Mouse (Mus musculus): ENCODE measurements around the gene Rbmxl2. TPM values are rescaled to one million over a fixed set of nuclear protein-coding genes. Genes with fewer than 3 reads are reported as not detected.

Gene Rbmxl2
- not detected in 2 replicates for polyA plus RNA-seq (2015; fragmentation: Nextera tagmentation; extraction: Ambion mirVana)

- peaks cover 16% of the 10 kb centered on the region for H3K9me3 ChIP-seq (ENCODE audit: control insufficient read depth, low read length)
- ATAC-seq, result no peak
- H3K9ac ChIP-seq (replicated peaks; ENCODE audit: low read depth, low read length), result no peak within 1 kb of the TSS
- no peak within 1 kb of the TSS for H3K27ac ChIP-seq (ENCODE audit: low read length)
- peak within 1 kb of the TSS; percentile 9; the same call in 1 of the 2 replicates for H3K4me2 ChIP-seq (ENCODE audit: low read length)
- 45% methylated on average over 68 of the region's 70 CpGs for WGBS
- H3K4me1 ChIP-seq (replicated peaks; ENCODE audit: control insufficient read depth, insufficient read depth, low read length), result no peaks in the 10 kb centered on the region
- peaks cover 28% of the 10 kb centered on the region for H3K27me3 ChIP-seq (replicated peaks; ENCODE audit: control insufficient read depth, insufficient read depth, low read length)
- peak within 1 kb of the TSS; percentile 19 for H3K4me3 ChIP-seq (replicated peaks; ENCODE audit: low read length)
- no peaks in the 10 kb centered on the region for H3K36me3 ChIP-seq (ENCODE audit: control insufficient read depth, insufficient read depth)
Observed at GRCm38 (mm10) chr7:107209204-107209860, at the start of gene Rbmxl2. Gene Rbmxl2 (plus strand): TSS chr7:107209445.

DNA sequence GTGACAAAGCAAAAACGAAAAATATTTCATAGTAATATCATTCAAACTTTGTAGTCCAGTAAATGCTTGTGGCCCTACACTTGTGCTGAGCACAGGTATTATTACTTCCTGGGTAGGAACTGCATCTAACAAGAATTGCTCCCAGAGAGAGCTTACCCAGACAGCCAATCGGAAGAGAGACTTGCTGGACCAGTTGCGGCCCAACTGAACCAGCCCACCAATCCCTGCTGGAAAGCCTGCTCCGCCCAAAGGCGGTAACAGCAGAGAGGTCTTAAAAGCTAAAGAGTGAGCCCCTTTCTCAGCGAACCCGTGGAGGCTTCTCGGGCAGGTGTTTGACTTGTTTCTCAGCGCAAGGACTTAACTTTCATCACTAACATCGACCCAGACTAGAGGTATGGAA is 42.6 kb upstream of the Rbmxl2 start, which contains the start of gene Nlrp14:
Gene Nlrp14 (plus strand): TSS at position 301 of the 400 bp plus-strand sequence.
- Histone ChIP-seq H3K4me1 (replicated peaks; ENCODE audit: control insufficient read depth, insufficient read depth, low read length) (no peaks in the 10 kb centered on the region), H3K9me3 (ENCODE audit: control insufficient read depth, low read length) (no peaks in the 10 kb centered on the region), H3K4me3 (replicated peaks; ENCODE audit: low read length) (no peak within 1 kb of the TSS), H3K27me3 (replicated peaks; ENCODE audit: control insufficient read depth, insufficient read depth, low read length) (no peaks in the 10 kb centered on the region), H3K4me2 (ENCODE audit: low read length) (no peak within 1 kb of the TSS), H3K9ac (replicated peaks; ENCODE audit: low read depth, low read length) (no peak within 1 kb of the TSS), H3K36me3 (ENCODE audit: control insufficient read depth, insufficient read depth) (no peaks in the 10 kb centered on the region), H3K27ac (ENCODE audit: low read length) (no peak within 1 kb of the TSS)
- ATAC-seq, result no peak
- WGBS, result 88% methylated on average over 10 of the region's 10 CpGs

DNA sequence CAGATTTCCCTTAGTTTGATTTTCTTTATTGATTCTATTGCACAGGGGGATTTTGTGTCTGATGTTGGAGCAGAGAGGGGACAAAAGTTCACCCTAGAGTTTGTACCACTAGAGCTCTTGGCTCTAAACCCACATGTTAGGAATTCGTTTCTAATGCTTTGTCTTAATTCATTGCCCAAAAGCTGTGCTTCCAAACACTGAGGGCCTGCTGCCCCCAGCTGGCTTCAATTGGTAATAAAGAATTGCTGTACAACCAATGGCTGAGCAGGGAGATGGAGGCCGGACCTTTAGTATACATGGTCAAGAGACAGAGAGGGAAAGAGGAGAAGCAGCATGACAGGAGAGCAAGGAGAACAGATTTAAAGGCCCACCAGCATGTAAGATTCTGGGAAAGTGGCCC is 28.8 kb upstream of the Rbmxl2 start:
- 41% methylated on average over 2 of the region's 2 CpGs for WGBS
- Histone ChIP-seq H3K27ac (ENCODE audit: low read length) (no peak overlapping the region), H3K9ac (replicated peaks; ENCODE audit: low read depth, low read length) (no peak overlapping the region), H3K4me2 (ENCODE audit: low read length) (no peak overlapping the region), H3K27me3 (replicated peaks; ENCODE audit: control insufficient read depth, insufficient read depth, low read length) (no peaks in the 10 kb centered on the region), H3K9me3 (ENCODE audit: control insufficient read depth, low read length) (no peaks in the 10 kb centered on the region), H3K4me1 (replicated peaks; ENCODE audit: control insufficient read depth, insufficient read depth, low read length) (no peaks in the 10 kb centered on the region), H3K4me3 (replicated peaks; ENCODE audit: low read length) (no peak overlapping the region), H3K36me3 (ENCODE audit: control insufficient read depth, insufficient read depth) (no peaks in the 10 kb centered on the region)
- ATAC-seq, result no peak

DNA sequence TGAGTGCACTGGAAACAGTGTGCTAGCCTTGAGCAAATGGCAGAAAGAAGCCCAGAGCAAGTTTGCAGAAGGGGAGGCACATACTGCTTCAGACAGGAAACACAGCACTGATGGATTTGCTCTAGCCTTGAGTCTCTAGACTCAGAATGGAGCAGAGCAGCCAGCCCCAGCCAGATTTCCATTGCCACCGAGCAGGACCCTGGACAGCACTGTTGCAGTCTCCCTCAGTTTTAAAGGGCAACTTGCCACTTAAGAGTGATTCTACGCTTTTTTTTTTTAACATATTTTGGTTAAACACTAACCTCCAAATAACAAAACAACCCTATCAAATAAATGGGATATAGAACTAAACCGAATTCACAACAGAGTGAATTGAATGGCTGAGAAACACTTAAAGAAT is 7.4 kb upstream of the Rbmxl2 start:
- no peaks in the 10 kb centered on the region for H3K27me3 ChIP-seq (replicated peaks; ENCODE audit: control insufficient read depth, insufficient read depth, low read length)
- no peaks in the 10 kb centered on the region; the same call in 1 of the 2 replicates for H3K9me3 ChIP-seq (ENCODE audit: control insufficient read depth, low read length)
- 44% methylated on average over 3 of the region's 3 CpGs for WGBS

DNA sequence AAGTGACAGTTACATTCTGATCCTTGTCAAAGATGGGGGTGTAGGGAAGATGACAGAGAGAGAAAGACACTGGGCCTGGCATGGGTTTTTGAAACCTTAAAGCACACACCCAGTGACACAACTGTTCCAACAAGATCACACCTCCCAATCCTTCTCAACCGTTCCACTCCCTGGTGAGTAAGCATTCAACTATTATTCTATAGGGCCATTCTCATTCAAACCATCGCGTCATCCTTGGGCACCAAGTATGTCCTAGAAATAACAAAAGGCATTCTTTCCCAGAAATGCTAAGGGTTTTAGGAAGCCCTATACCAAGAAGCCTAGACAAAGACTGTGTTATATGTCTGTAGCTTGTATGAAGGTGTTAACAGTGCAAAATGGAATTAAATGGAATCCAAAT is 1.4 kb upstream of the Rbmxl2 start:
- Histone ChIP-seq H3K4me3 (replicated peaks; ENCODE audit: low read length) (no peak overlapping the region), H3K9ac (replicated peaks; ENCODE audit: low read depth, low read length) (no peak overlapping the region), H3K27ac (ENCODE audit: low read length) (no peak overlapping the region), H3K4me1 (replicated peaks; ENCODE audit: control insufficient read depth, insufficient read depth, low read length) (no peaks in the 10 kb centered on the region), H3K9me3 (ENCODE audit: control insufficient read depth, low read length) (peaks cover 16% of the 10 kb centered on the region), H3K27me3 (replicated peaks; ENCODE audit: control insufficient read depth, insufficient read depth, low read length) (peaks cover 25% of the 10 kb centered on the region), H3K4me2 (ENCODE audit: low read length) (no peak overlapping the region), H3K36me3 (ENCODE audit: control insufficient read depth, insufficient read depth) (no peaks in the 10 kb centered on the region)
- WGBS, result 78% methylated on average over 3 of the region's 3 CpGs
- ATAC-seq, result no peak

More for the DNA sequence above, 7.4 kb upstream of the Rbmxl2 start:
- no peak overlapping the region for H3K27ac ChIP-seq (ENCODE audit: low read length)
- H3K36me3 ChIP-seq (ENCODE audit: control insufficient read depth, insufficient read depth), result no peaks in the 10 kb centered on the region
- H3K4me1 ChIP-seq (replicated peaks; ENCODE audit: control insufficient read depth, insufficient read depth, low read length), result no peaks in the 10 kb centered on the region
- H3K9ac ChIP-seq (replicated peaks; ENCODE audit: low read depth, low read length), result no peak overlapping the region
- H3K4me2 ChIP-seq (ENCODE audit: low read length), result no peak overlapping the region
- no peak overlapping the region for H3K4me3 ChIP-seq (replicated peaks; ENCODE audit: low read length)
- no peak for ATAC-seq

DNA sequence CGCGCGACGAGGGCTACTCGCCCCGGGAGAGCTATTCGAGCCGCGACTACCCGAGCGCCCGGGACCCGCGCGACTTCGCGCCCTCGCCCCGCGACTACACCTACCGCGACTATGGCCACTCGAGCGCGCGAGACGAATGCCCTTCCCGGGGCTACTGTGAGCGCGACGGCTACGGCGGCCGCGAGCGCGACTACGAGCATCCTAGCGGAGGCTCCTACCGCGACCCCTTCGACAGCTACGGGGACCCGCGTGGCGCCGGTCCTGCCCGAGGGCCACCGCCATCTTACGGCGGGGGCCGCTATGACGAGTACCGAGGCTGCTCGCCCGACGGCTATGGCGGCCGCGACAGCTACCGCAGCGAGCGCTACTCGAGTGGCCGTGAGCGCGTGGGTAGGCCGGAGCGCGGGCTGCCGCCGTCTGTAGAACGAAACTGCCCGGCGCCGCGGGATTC is 906 bp downstream of the Rbmxl2 start:
- no peaks in the 10 kb centered on the region for H3K36me3 ChIP-seq (ENCODE audit: control insufficient read depth, insufficient read depth)
- peak overlapping the region; percentile 9; the same call in 1 of the 2 replicates for H3K4me2 ChIP-seq (ENCODE audit: low read length)
- no peaks in the 10 kb centered on the region for H3K4me1 ChIP-seq (replicated peaks; ENCODE audit: control insufficient read depth, insufficient read depth, low read length)
- no peak for ATAC-seq
- peaks cover 16% of the 10 kb centered on the region for H3K9me3 ChIP-seq (ENCODE audit: control insufficient read depth, low read length)
- H3K27ac ChIP-seq (ENCODE audit: low read length), result no peak overlapping the region
- H3K27me3 ChIP-seq (replicated peaks; ENCODE audit: control insufficient read depth, insufficient read depth, low read length), result peaks cover 28% of the 10 kb centered on the region
- peak overlapping the region; percentile 19 for H3K4me3 ChIP-seq (replicated peaks; ENCODE audit: low read length)
- H3K9ac ChIP-seq (replicated peaks; ENCODE audit: low read depth, low read length), result no peak overlapping the region
- WGBS, result 26% methylated on average over 54 of the region's 77 CpGs

GRCm38 (mm10) chr7:107215723-107216122 is 6.5 kb downstream of the Rbmxl2 start:
- H3K9ac ChIP-seq (replicated peaks; ENCODE audit: low read depth, low read length), result no peak overlapping the region
- no peak overlapping the region for H3K4me3 ChIP-seq (replicated peaks; ENCODE audit: low read length)
- ATAC-seq, result peak; percentile 54; the same call in 1 of the 2 replicates
- no peaks in the 10 kb centered on the region for H3K4me1 ChIP-seq (replicated peaks; ENCODE audit: control insufficient read depth, insufficient read depth, low read length)
- H3K36me3 ChIP-seq (ENCODE audit: control insufficient read depth, insufficient read depth), result no peaks in the 10 kb centered on the region
- H3K4me2 ChIP-seq (ENCODE audit: low read length), result no peak overlapping the region
- no peaks in the 10 kb centered on the region for H3K9me3 ChIP-seq (ENCODE audit: control insufficient read depth, low read length)
- no peak overlapping the region for H3K27ac ChIP-seq (ENCODE audit: low read length)
- H3K27me3 ChIP-seq (replicated peaks; ENCODE audit: control insufficient read depth, insufficient read depth, low read length), result peaks cover 9% of the 10 kb centered on the region

- H3K27ac ChIP-seq (ENCODE audit: low read length), result no peak overlapping the region
- no peaks in the 10 kb centered on the region for H3K36me3 ChIP-seq (ENCODE audit: control insufficient read depth, insufficient read depth)
- H3K4me1 ChIP-seq (replicated peaks; ENCODE audit: control insufficient read depth, insufficient read depth, low read length), result no peaks in the 10 kb centered on the region
- H3K9ac ChIP-seq (replicated peaks; ENCODE audit: low read depth, low read length), result no peak overlapping the region
- no peak overlapping the region for H3K4me2 ChIP-seq (ENCODE audit: low read length)
- H3K27me3 ChIP-seq (replicated peaks; ENCODE audit: control insufficient read depth, insufficient read depth, low read length), result peaks cover 4% of the 10 kb centered on the region; the same call in 1 of the 2 replicates
- no peaks in the 10 kb centered on the region for H3K9me3 ChIP-seq (ENCODE audit: control insufficient read depth, low read length)
- WGBS, result 86% methylated on average over 2 of the region's 2 CpGs
- no peak overlapping the region for H3K4me3 ChIP-seq (replicated peaks; ENCODE audit: low read length)
- ATAC-seq, result no peak
Observed at GRCm38 (mm10) chr7:107216845-107217244, 7.6 kb downstream of the Rbmxl2 start.

DNA sequence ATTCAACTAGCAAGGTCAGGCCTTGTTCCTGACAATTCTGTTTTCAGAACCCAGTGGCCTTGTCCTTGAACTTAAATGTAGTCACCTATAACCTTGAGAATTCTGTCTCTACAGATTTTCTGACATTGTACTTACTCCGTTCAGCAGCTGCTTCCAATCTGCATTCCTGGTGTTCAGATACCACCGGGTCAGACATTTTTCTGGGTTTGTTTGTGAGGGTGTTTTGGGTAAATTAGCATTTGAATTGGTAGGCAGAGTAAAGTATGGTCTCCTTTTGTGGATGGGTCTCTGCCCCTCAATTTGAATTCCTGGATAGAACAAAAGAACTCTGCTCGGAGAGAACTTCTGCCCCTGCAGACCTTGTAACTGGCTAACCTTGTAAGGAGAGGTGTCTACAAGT is 27.6 kb downstream of the Rbmxl2 start:
- no peak overlapping the region for H3K4me3 ChIP-seq (replicated peaks; ENCODE audit: low read length)
- no peak overlapping the region for H3K27ac ChIP-seq (ENCODE audit: low read length)
- WGBS, result 6% methylated on average over 3 of the region's 3 CpGs
- no peak overlapping the region for H3K9ac ChIP-seq (replicated peaks; ENCODE audit: low read depth, low read length)
- no peaks in the 10 kb centered on the region for H3K27me3 ChIP-seq (replicated peaks; ENCODE audit: control insufficient read depth, insufficient read depth, low read length)
- ATAC-seq, result no peak
- H3K4me1 ChIP-seq (replicated peaks; ENCODE audit: control insufficient read depth, insufficient read depth, low read length), result no peaks in the 10 kb centered on the region
- H3K4me2 ChIP-seq (ENCODE audit: low read length), result no peak overlapping the region
- H3K9me3 ChIP-seq (ENCODE audit: control insufficient read depth, low read length), result no peaks in the 10 kb centered on the region
- no peaks in the 10 kb centered on the region for H3K36me3 ChIP-seq (ENCODE audit: control insufficient read depth, insufficient read depth)

All from forebrain, embryonic 16.5 days (tissue).